Comparison of ENCODE assay signal across 8 mouse cellular contexts in genomic region chr10:75098446-75099183, GRCm38 (mm10). TPM values are rescaled to one million over a fixed set of nuclear protein-coding genes. Genes with fewer than 3 reads are reported as not detected.
DNase-seq lines count a peak whose midpoint lies in the region; ATAC-seq and TF ChIP-seq lines count a peak whose summit lies in the region.

No protein-coding gene starts in this region.

- no peak overlapping the region for H3K27ac ChIP-seq in kidney, adult 2 months (ENCODE audit: insufficient read depth, low read depth, low read length)
- 0 out of 2 replicates have a peak overlapping the region, but pooled peaks have one; percentile 17 for H3K27ac ChIP-seq in embryonic facial prominence, embryonic 15.5 days (replicated peaks)
- H3K27ac ChIP-seq in limb, embryonic 13.5 days = no peak overlapping the region
- H3K27ac ChIP-seq in midbrain, embryonic 15.5 days = peak overlapping the region; percentile 45; the same call in 1 of the 2 replicates

- H3K4me1 ChIP-seq in kidney, adult 2 months (ENCODE audit: control insufficient read depth, insufficient read depth, low read length) = peaks cover 23% of the 10 kb centered on the region
- peaks cover 54% of the 10 kb centered on the region for H3K4me1 ChIP-seq in embryonic facial prominence, embryonic 15.5 days
- H3K4me1 ChIP-seq in limb, embryonic 13.5 days = peaks cover 54% of the 10 kb centered on the region
- H3K4me1 ChIP-seq in midbrain, embryonic 15.5 days = peaks cover 37% of the 10 kb centered on the region

- no peaks in the 10 kb centered on the region for H3K36me3 ChIP-seq in kidney, adult 2 months (ENCODE audit: control insufficient read depth, insufficient read depth, low read length)
- H3K36me3 ChIP-seq in embryonic facial prominence, embryonic 15.5 days = no peaks in the 10 kb centered on the region
- H3K36me3 ChIP-seq in limb, embryonic 13.5 days = 0 out of 2 replicates have a peak, but pooled peaks cover 3% of the 10 kb centered on the region
- no peaks in the 10 kb centered on the region for H3K36me3 ChIP-seq in midbrain, embryonic 15.5 days (replicated peaks)

- H3K4me2 ChIP-seq in embryonic facial prominence, embryonic 15.5 days (replicated peaks) = no peak overlapping the region
- H3K4me2 ChIP-seq in limb, embryonic 13.5 days (replicated peaks) = no peak overlapping the region
- H3K4me2 ChIP-seq in midbrain, embryonic 15.5 days = no peak overlapping the region

- no peak for TF ChIP-seq CTCF in kidney, adult 2 months (conservative IDR thresholded peaks at IDR 0.05; ENCODE audit: insufficient read depth, insufficient read length, low read depth, low read length)

- H3K27me3 ChIP-seq in kidney, adult 2 months (replicated peaks; ENCODE audit: control insufficient read depth, insufficient read depth, low read length) = no peaks in the 10 kb centered on the region
- no peaks in the 10 kb centered on the region for H3K27me3 ChIP-seq in embryonic facial prominence, embryonic 15.5 days
- H3K27me3 ChIP-seq in limb, embryonic 13.5 days = no peaks in the 10 kb centered on the region
- no peaks in the 10 kb centered on the region for H3K27me3 ChIP-seq in midbrain, embryonic 15.5 days (replicated peaks)

- TF ChIP-seq POLR2A in kidney, adult 2 months (IDR thresholded peaks at IDR 0.05; ENCODE audit: low read depth, low read length) = no peak

- no peaks in the 10 kb centered on the region for H3K9me3 ChIP-seq in embryonic facial prominence, embryonic 15.5 days (replicated peaks)
- H3K9me3 ChIP-seq in limb, embryonic 13.5 days = no peaks in the 10 kb centered on the region
- H3K9me3 ChIP-seq in midbrain, embryonic 15.5 days = no peaks in the 10 kb centered on the region

- H3K4me3 ChIP-seq in kidney, adult 2 months (ENCODE audit: insufficient read depth, low read depth, low read length) = no peak overlapping the region
- H3K4me3 ChIP-seq in embryonic facial prominence, embryonic 15.5 days (replicated peaks) = no peak overlapping the region
- H3K4me3 ChIP-seq in limb, embryonic 13.5 days = no peak overlapping the region
- H3K4me3 ChIP-seq in midbrain, embryonic 15.5 days = no peak overlapping the region

- WGBS in kidney, adult 2 months = 57% methylated on average over 10 of the region's 10 CpGs
- WGBS in embryonic facial prominence, embryonic 15.5 days = 44% methylated on average over 10 of the region's 10 CpGs
- whole genome bisulfite sequencing in limb, embryonic 13.5 days = 23% methylated on average over 10 of the region's 10 CpGs
- WGBS in midbrain, embryonic 15.5 days = 35% methylated on average over 10 of the region's 10 CpGs

- peak; percentile 25 for DNase-seq in kidney, adult 2 months
- DNase-seq in kidney, adult 9 months = no peak
- DNase-seq in right cerebral cortex, adult 2 months (ENCODE audit: low spot score in 2 of 2) = no peak
- no peak for DNase-seq in layer of hippocampus, adult 8-10 months (ENCODE audit: low spot score in 2 of 2)

- ATAC-seq in embryonic facial prominence, embryonic 15.5 days (ENCODE audit: insufficient number of reproducible peaks, low FRiP score, low TSS enrichment, low read depth) = no peak
- ATAC-seq in limb, embryonic 13.5 days (ENCODE audit: low FRiP score, low read depth) = 0 out of 2 replicates have a peak, but pooled peaks have one; percentile 57
- peak; percentile 34; the same call in 1 of the 2 replicates for ATAC-seq in midbrain, embryonic 15.5 days (replicated peaks)
- no peak for ATAC-seq in activated CD4-positive, CD25-positive, alpha-beta regulatory T cell, adult 4 months

- H3K9ac ChIP-seq in embryonic facial prominence, embryonic 15.5 days = no peak overlapping the region
- H3K9ac ChIP-seq in limb, embryonic 13.5 days = no peak overlapping the region
- no peak overlapping the region for H3K9ac ChIP-seq in midbrain, embryonic 15.5 days

RNA-seq across cellular contexts. Expression of gene Bcr, which starts 38.2 kb away (rescaled TPM):
- 28.4 and 28.7 TPM in 2 replicates for polyA plus RNA-seq in kidney, adult 2 months (2012; rRNA removed)
- polyA plus RNA-seq in embryonic facial prominence, embryonic 15.5 days (2015; fragmentation: Nextera tagmentation; extraction: Ambion mirVana) = 7.5 and 9.2 TPM in 2 replicates
- polyA plus RNA-seq in limb, embryonic 13.5 days (2015; fragmentation: Nextera tagmentation; extraction: Ambion mirVana) = 7.7 and 9.1 TPM in 2 replicates
- polyA plus RNA-seq in midbrain, embryonic 15.5 days (2015; fragmentation: Nextera tagmentation; extraction: Ambion mirVana) = 17.9 and 19.2 TPM in 2 replicates
- polyA plus RNA-seq in activated CD4-positive, CD25-positive, alpha-beta regulatory T cell, adult 4 months (2017; shearing (Covaris generic)) = 1 to 10 TPM; 3.7 to 4.6 TPM
- total RNA-seq in layer of hippocampus, adult 8-10 months (2022) = 100 to 1,000 TPM in 2 of 4 experiments, 10 to 100 TPM in 2; 96.5 to 140 (median 115) TPM

Comparison
In these comparisons a context has a peak if more than half of its experiments do, and no peak if none do; other contexts are left out.
1. H3K27ac ChIP-seq: peak in embryonic facial prominence, embryonic 15.5 days (single experiment) and midbrain, embryonic 15.5 days (single experiment); none in kidney, adult 2 months (single experiment) and limb, embryonic 13.5 days (single experiment).
2. ATAC-seq: peak in limb, embryonic 13.5 days (single experiment) and midbrain, embryonic 15.5 days (single experiment); none in embryonic facial prominence, embryonic 15.5 days (single experiment) and activated CD4-positive, CD25-positive, alpha-beta regulatory T cell, adult 4 months (single experiment).